Mouse (Mus musculus) embryo, embryonic 11 days (tissue): ENCODE measurements at regions not wholly inside any gene's neighbourhood (a gene's known extent, or its start where the extent isn't known, plus 50 kb on each side); places are given as distances from the start of the nearest gene placed in this dataset.

Experiments used
- DNase-seq: peaks from one replicate; pipeline ENCODE4 v3.0.0-alpha.2; 2015

DNA sequence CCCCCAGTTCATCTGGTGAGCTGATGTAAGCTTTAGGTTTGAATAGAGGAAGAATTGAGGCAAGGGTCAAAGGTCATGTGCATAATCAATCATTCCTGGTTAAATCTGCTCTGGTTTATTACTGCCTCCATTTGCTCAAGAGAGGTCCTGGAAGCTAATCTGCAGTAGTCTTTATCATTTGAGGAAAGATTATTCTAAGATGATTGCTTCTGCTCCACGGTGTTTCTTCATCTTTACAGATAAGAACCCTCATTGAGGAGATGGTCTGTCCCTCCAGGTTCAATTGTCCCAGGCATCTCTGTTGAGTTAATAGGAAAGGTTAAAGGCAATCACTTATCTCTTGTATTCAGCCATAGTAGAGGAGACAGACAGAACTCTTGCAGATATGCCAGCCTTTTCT is 3557.5 kb upstream of the Gm6569 start:
- DNase-seq: peak; percentile 1

- DNase-seq: no peak
Observed at GRCm38 (mm10) chr15:70321781-70322180, 3512.6 kb upstream of the Gm6569 start.

- DNase-seq: no peak
Observed at GRCm38 (mm10) chr15:70339241-70339640, 3495.1 kb upstream of the Gm6569 start.

- DNase-seq: no peak
Observed at GRCm38 (mm10) chr15:70341401-70341800, 3493.0 kb upstream of the Gm6569 start.

GRCm38 (mm10) chr15:70357961-70358360 is 3476.4 kb upstream of the Gm6569 start:
- DNase-seq: no peak

GRCm38 (mm10) chr15:70384631-70385030 is 3449.7 kb upstream of the Gm6569 start:
- DNase-seq: no peak

DNA sequence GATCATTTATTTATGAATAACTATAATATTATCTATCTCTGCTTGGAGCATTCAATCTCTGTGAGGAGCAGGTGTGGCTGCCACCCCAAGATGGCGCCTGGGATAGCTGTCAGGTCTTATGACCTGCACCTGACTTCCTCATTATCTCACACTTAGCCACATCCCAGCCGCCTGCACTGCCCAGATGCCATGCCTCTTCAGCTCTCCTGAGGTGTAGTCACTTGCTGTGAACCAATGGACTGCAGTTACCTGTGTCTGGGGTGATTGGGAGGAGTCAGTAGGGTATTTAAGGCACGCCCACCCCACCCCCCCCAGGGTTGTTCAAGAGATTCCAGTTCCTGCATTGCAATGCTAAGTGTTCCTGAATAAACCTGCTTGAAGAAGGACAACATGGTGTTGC is 3418.1 kb upstream of the Gm6569 start:
- DNase-seq: no peak

DNA sequence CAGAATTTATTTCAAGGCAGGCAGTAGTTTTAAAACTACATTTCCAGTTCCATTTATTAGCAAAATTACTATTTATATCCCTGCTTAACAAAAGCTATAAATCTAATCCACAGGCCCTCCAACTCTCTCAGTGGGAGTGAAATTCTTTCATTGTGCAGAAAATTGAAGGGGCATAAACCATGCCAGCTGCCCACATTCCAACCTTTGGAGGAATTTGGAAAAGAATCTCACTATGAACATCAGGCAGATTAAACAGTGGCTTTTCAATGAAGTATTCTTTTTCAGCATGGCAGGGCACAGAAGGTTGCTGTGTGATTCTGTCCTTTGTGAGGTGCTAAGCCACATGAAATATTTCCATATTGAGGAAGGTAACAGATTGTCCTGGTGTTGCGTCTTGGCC is 3408.8 kb upstream of the Gm6569 start:
- DNase-seq: peak; percentile 4
